Mouse (Mus musculus) intestine, embryonic 14.5 days (tissue): ENCODE measurements around the gene Fbxw7. TPM values are rescaled to one million over a fixed set of nuclear protein-coding genes. Genes with fewer than 3 reads are reported as not detected.

Experiments
- ATAC-seq: fragments of 200-750 bp; cut with Nextera tagmentation; replicated peaks from 2 replicates; pipeline ENCODE4 v1.8.0; 2017; ENCODE audit warnings: low read depth, moderate number of reproducible peaks, moderate TSS enrichment, moderate library complexity; ENCODE audit not compliant: low FRiP score, low TSS enrichment
- DNase-seq: peaks from one replicate; pipeline ENCODE4 v3.0.0-alpha.2; 2018; ENCODE audit warnings: low spot score
- H3K27ac ChIP-seq: fragments of 300-500 bp; sonication (generic); 2 replicates; pipeline ENCODE4 v1.5.1; 2014; ENCODE audit warnings: low read depth, mild to moderate bottlenecking, control low read depth
- H3K27me3 ChIP-seq: fragments of 300-500 bp; sonication (generic); replicated peaks from 2 replicates; pipeline ENCODE4 v1.6.1; 2014; ENCODE audit warnings: low read length, control low read depth; ENCODE audit not compliant: control insufficient read depth, insufficient read depth
- H3K36me3 ChIP-seq: fragments of 300-500 bp; sonication (generic); 2 replicates; pipeline ENCODE4 v1.6.1; 2014; ENCODE audit warnings: low read length, control low read depth; ENCODE audit not compliant: control insufficient read depth, insufficient read depth
- H3K4me1 ChIP-seq: fragments of 300-500 bp; sonication (generic); replicated peaks from 2 replicates; pipeline ENCODE4 v1.6.1; 2014; ENCODE audit warnings: low read length, control low read depth, mixed read lengths; ENCODE audit not compliant: control insufficient read depth, insufficient read depth
- H3K4me2 ChIP-seq: fragments of 300-500 bp; sonication (generic); 2 replicates; pipeline ENCODE4 v1.6.1; 2014; ENCODE audit warnings: low read length
- H3K4me3 ChIP-seq: fragments of 300-500 bp; sonication (generic); 2 replicates; pipeline ENCODE4 v1.5.1; 2014; ENCODE audit warnings: low read depth, low read length, control low read depth, mixed read lengths
- H3K9ac ChIP-seq: fragments of 300-500 bp; sonication (generic); 2 replicates; pipeline ENCODE4 v1.6.1; 2014; ENCODE audit warnings: mild to moderate bottlenecking, low read length
- H3K9me3 ChIP-seq: fragments of 300-500 bp; sonication (generic); 2 replicates; pipeline ENCODE4 v1.6.1; 2016; ENCODE audit warnings: low read length, control low read depth; ENCODE audit not compliant: control insufficient read depth
- WGBS: fragments of 180-500 bp; shearing (Covaris S2); extraction: QIAGEN DNeasy Blood & Tissue Kit; methylation state at CpG from one replicate; pipeline ENCODE4 v1.1.7; 2014; 5-methylcytosine and 5-hydroxymethylcytosine counted together
- polyA plus RNA-seq: library from polyadenylated mRNA; unstranded; fragments of >200 nt; fragmentation: Nextera tagmentation; extraction: Ambion mirVana; gene quantifications from 2 replicates; pipeline ENCODE4 v1.2.1, GENCODE M21; 2014

The Fbxw7 gene
- polyA plus RNA-seq, 1 experiment from 2014 or later = 12.7 TPM

- H3K4me1 ChIP-seq = peaks cover 3% of the 10 kb centered on the region; the same call in 1 of the 2 replicates
- H3K9ac ChIP-seq = no peak overlapping the region
- H3K9me3 ChIP-seq = no peaks in the 10 kb centered on the region
- DNase-seq (no peak), ATAC-seq (no peak)
- WGBS = 80% methylated on average over 1 of the region's 1 CpGs
- H3K4me2 ChIP-seq = no peak overlapping the region
- H3K27ac ChIP-seq = no peak overlapping the region
- H3K27me3 ChIP-seq = no peaks in the 10 kb centered on the region
- no peaks in the 10 kb centered on the region for H3K36me3 ChIP-seq
- no peak overlapping the region for H3K4me3 ChIP-seq
Observed at GRCm38 (mm10) chr3:84935729-84936128, 120.7 kb downstream of the Fbxw7 start.

GRCm38 (mm10) chr3:84936252-84936651 lies 121.2 kb downstream of the Fbxw7 start:
- 51% methylated on average over 2 of the region's 2 CpGs for WGBS
- Histone ChIP-seq H3K27ac (no peak overlapping the region), H3K36me3 (no peaks in the 10 kb centered on the region), H3K9me3 (no peaks in the 10 kb centered on the region), H3K4me1 (0 out of 2 replicates have a peak, but pooled peaks cover 3% of the 10 kb centered on the region), H3K4me2 (no peak overlapping the region), H3K27me3 (no peaks in the 10 kb centered on the region), H3K9ac (no peak overlapping the region), H3K4me3 (no peak overlapping the region)
- ATAC-seq (no peak), DNase-seq (no peak)

GRCm38 (mm10) chr3:84936956-84937355 lies 121.9 kb downstream of the Fbxw7 start:
- 0 out of 2 replicates have a peak, but pooled peaks cover 3% of the 10 kb centered on the region for H3K4me1 ChIP-seq
- H3K27ac ChIP-seq = no peak overlapping the region
- no peak overlapping the region for H3K4me3 ChIP-seq
- no peaks in the 10 kb centered on the region for H3K9me3 ChIP-seq
- no peak overlapping the region for H3K9ac ChIP-seq
- WGBS = 83% methylated on average over 5 of the region's 5 CpGs
- H3K4me2 ChIP-seq = no peak overlapping the region
- no peaks in the 10 kb centered on the region for H3K27me3 ChIP-seq
- H3K36me3 ChIP-seq = no peaks in the 10 kb centered on the region
- ATAC-seq (no peak), DNase-seq (no peak)

DNA sequence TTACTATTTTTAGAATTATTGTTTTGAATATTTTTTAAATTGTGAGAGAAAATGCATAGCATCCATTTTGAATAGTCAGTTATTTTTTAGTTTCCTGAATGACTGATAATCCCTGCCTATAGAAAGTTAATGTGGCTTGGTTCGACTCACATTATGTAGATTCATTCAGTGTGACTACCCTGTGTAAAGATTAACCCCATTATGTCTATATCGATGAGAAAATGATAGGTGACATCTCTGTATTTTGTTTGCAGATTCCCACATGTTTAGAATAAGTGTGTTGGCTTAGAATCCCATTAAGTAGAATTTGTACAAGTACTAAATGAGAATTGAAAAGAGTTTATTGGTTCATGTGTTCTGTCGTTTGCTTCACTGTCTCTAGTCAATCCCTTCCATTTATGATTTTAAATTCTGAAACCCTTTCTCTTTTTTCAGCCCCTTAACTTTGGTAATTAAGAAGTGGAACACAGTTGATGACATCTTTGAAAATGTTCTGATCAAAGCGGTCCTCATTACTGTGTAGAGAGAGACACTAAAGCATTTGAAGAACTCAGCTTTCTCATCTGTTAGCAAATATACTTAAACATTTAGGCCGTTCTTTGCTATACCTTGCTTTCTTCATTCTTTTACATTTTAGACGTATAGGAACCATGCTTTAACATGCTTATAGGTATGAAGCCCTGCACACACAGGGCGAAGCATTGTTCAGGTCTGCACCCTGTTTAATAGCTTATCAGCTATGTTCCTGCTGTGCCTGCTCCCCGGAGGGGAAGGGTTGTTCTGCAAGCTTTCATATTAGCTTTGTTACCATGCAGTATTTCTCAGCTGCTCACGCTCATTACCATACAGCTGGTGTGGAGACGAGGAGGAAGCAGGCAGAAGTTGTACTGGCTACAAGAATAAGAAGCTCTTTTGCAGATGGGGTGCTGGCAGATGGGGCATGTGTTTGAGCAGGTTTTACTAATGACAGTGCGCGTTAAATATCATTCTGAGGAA lies 122.6 kb downstream of the Fbxw7 start:
- ATAC-seq = peak; percentile 47; the same call in 1 of the 2 replicates
- DNase-seq = no peak
- WGBS = 72% methylated on average over 12 of the region's 12 CpGs
- H3K9ac ChIP-seq = no peak overlapping the region
- no peaks in the 10 kb centered on the region for H3K36me3 ChIP-seq
- H3K4me3 ChIP-seq = no peak overlapping the region
- H3K27ac ChIP-seq = no peak overlapping the region
- H3K4me2 ChIP-seq = no peak overlapping the region
- 0 out of 2 replicates have a peak, but pooled peaks cover 3% of the 10 kb centered on the region for H3K4me1 ChIP-seq
- H3K9me3 ChIP-seq = no peaks in the 10 kb centered on the region
- no peaks in the 10 kb centered on the region for H3K27me3 ChIP-seq

DNA sequence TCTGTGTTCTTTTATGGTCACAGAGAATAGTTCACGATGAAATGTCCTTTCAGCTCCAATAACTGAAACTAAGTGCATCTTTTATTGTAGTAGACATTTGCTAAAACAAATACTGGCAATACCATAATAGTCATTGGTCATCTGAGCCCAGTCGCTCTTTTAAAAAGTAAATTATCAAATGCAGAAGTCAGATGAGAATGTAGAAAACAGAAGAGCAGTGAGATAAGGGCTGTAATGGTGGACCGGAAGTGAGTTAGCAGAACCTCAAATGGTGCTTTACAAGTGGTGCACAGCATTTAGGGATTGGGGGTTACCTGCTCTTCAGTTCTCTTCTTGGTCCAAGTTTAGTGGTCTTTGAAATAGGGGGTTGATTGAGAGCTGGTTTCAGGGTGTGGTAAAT lies 129.9 kb downstream of the Fbxw7 start:
- H3K4me3 ChIP-seq = no peak overlapping the region
- DNase-seq (no peak), ATAC-seq (no peak)
- no peaks in the 10 kb centered on the region for H3K9me3 ChIP-seq
- H3K9ac ChIP-seq = no peak overlapping the region
- no peaks in the 10 kb centered on the region for H3K4me1 ChIP-seq
- no peak overlapping the region for H3K27ac ChIP-seq
- H3K27me3 ChIP-seq = no peaks in the 10 kb centered on the region
- WGBS = 86% methylated on average over 3 of the region's 3 CpGs
- H3K36me3 ChIP-seq = no peaks in the 10 kb centered on the region
- no peak overlapping the region for H3K4me2 ChIP-seq

DNA sequence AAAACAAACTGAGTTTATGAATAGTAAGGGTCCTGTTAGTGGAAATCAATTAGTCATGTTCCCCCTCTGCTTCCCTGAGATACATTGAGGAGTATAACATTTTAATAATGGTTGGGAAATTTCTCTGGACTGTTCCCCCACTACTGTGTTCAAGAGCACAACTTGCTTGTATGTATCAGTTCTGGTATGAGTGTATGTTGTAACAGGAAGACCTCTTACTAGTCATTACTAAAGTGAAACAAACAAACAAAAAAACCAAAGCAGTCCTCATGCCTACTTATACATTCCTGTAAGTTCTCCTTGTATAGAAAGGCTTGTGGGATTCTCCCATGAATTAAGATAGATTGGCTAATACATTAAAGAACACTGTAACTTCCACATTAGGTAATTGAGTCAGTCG lies 131.3 kb downstream of the Fbxw7 start:
- Histone ChIP-seq H3K4me1 (no peaks in the 10 kb centered on the region), H3K36me3 (no peaks in the 10 kb centered on the region), H3K4me3 (no peak overlapping the region), H3K9ac (no peak overlapping the region), H3K4me2 (no peak overlapping the region), H3K27me3 (no peaks in the 10 kb centered on the region), H3K9me3 (no peaks in the 10 kb centered on the region), H3K27ac (no peak overlapping the region)
- 89% methylated on average over 1 of the region's 1 CpGs for WGBS
- DNase-seq (no peak), ATAC-seq (no peak)

- Histone ChIP-seq H3K4me3 (no peak overlapping the region), H3K27me3 (no peaks in the 10 kb centered on the region), H3K4me1 (peaks cover 3% of the 10 kb centered on the region; the same call in 1 of the 2 replicates), H3K9ac (no peak overlapping the region), H3K27ac (no peak overlapping the region), H3K4me2 (no peak overlapping the region), H3K9me3 (no peaks in the 10 kb centered on the region), H3K36me3 (no peaks in the 10 kb centered on the region)
- 68% methylated on average over 4 of the region's 4 CpGs for WGBS
- ATAC-seq = no peak
- DNase-seq = no peak
Observed at GRCm38 (mm10) chr3:84949387-84949786, 134.3 kb downstream of the Fbxw7 start.

DNA sequence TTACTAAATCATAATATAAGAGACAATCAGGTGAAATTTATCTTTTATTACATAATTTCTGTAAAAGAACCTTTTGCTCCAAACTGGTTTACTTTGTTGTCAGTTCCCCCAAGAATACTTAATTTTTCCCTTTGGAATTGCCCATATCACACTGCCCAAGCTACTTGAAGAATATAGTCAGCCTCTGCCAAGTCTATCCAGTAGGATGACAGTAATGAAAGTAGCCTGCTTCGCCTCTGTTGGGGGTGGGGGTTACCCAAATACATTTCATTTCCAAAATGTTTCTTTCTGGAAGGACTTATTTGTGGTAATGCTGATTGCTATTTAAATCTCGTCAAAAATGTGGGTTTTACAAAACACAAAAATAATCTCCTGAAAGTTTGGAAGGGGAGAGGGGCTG lies 136.6 kb downstream of the Fbxw7 start:
- WGBS = 21% methylated on average over 2 of the region's 2 CpGs

More for the DNA sequence above, 136.6 kb downstream of the Fbxw7 start:
- Histone ChIP-seq H3K27me3 (no peaks in the 10 kb centered on the region), H3K4me3 (peak overlapping the region; percentile 55), H3K4me2 (peak overlapping the region; percentile 61), H3K9me3 (no peaks in the 10 kb centered on the region), H3K36me3 (no peaks in the 10 kb centered on the region), H3K9ac (0 out of 2 replicates have a peak overlapping the region, but pooled peaks have one; percentile 23), H3K4me1 (peaks cover 3% of the 10 kb centered on the region; the same call in 1 of the 2 replicates), H3K27ac (peak overlapping the region; percentile 78)
- DNase-seq (no peak), ATAC-seq (no peak)
